Mouse (Mus musculus) kidney, postnatal 10 days (tissue): ENCODE measurements around the gene Mt4.
"Not testable (repeated sequence)": the region's sequence is repeated elsewhere in the genome, so short reads cannot be mapped to it uniquely, and the experiment has no call there.

Experiments used
- DNase-seq: peaks from one replicate; pipeline ENCODE4 v3.0.0; 2021; ENCODE audit warnings: mixed read lengths

The Mt4 gene

GRCm38 (mm10) chr8:94135556-94135955, 1.4 kb upstream of the Mt4 start:
- DNase-seq = no peak

GRCm38 (mm10) chr8:94136192-94136591, 805 bp upstream of the Mt4 start:
- no peak for DNase-seq

DNA sequence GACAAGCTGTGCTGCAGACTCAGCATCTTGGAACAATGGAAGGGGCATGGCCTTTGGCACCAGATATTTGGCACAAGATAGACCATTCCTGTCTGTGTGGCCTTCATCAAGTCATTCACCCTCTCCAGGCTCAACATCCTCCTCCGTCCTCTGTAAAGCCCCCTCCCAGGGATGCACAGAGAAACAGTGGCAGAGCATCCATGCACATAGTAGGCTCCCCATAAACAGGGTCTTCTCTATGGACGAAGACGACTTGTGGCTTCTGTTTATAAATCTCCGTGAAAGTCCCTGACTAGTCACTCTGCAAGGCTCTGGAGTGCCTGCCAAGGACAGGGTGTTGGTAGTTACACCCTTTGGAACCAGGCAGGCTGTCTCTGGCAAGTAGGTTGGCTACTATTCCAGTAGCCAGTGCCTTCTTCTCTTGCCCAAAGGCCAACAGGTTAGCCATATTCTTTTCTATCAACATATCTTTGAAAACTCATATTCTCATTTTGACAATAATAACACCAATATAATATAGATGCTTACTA, 3.3 kb downstream of the Mt4 start:
- DNase-seq = no peak

GRCm38 (mm10) chr8:94148236-94148635, 11.2 kb downstream of the Mt4 start:
- no peak for DNase-seq

GRCm38 (mm10) chr8:94150925-94151324, 13.9 kb downstream of the Mt4 start:
- no peak for DNase-seq

DNA sequence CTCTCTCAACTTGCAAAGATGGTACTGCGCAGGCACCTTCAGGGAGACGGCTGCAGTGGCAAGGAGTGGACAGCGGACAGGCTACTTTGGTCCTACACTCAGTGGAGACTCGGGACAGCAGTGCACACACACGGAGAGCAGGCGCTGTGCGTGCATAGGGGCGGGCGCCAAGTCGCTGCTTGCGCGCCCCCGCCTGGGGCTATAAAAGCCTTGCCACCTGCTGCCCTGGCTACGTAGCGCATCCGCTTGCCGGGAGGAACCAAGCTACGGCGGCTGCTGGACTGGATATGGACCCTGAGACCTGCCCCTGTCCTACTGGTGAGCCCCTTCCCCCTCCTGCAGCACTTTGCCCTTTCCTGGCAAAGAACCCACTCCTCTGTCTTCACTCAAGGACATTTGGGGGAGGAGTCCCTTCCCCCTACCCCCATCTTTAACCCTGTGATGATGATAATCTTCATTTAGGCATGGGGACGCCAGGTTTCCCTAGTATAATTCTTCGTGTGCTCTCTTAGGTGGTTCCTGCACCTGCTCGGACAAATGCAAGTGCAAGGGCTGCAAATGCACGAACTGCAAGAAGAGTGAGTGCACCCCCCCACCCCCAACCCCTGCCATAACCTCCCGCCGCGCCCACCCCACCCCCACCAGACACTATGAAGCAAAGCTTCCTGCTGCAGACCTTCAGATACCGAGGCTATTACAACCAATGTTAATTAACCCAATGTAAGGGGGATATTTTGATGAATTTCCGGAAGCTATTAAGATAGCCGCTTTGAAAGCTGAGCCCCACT, 15.7 kb downstream of the Mt4 start, which contains the start of gene Mt3:
Mt3 (plus strand) TSS at position 95 of the 788 bp plus-strand sequence.
- DNase-seq = peak; percentile 63

DNA sequence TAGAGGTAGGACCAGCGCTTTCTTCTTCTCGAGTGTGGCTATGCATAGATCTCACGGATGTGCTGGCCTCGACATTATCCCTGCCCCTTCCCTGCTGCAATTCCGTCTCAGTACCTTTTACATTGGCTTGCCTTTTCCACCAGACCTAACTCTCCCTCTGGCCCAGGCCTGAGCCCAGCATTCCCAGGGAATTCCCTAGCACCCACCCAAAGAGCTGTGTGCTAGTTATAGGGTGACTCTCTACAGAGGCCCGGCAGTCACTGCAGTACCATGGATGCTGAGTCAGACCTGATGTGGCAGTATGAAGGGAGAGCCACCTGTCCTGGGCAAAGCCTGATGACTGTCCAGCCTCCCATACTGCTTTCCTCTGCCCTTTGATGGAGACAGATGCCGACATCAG, 16.5 kb downstream of the Mt4 start:
- DNase-seq = no peak

DNA sequence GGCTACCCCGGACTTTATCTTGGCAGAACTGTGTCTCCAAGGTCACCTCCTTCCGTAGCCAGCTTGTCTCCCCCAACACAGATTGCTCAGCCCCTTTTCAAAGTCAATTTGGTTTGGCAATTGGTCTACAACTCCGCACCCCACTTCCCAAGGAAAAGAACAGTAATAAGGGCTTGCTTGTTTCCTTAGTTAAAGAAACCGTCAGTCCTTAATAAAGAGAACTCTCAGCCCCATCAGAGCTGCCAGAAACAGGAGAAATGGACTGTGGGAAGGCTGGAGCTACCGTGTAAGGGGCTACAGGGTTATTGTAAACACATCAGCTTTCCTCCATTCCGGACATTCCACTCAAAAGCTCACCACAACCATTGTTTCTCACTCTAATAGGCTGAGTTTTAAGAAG, 17.5 kb downstream of the Mt4 start:
- no peak for DNase-seq

- DNase-seq = peak; percentile 50
These were observed 19.1 kb downstream of the Mt4 start for GRCm38 (mm10) chr8:94156092-94156491.

DNA sequence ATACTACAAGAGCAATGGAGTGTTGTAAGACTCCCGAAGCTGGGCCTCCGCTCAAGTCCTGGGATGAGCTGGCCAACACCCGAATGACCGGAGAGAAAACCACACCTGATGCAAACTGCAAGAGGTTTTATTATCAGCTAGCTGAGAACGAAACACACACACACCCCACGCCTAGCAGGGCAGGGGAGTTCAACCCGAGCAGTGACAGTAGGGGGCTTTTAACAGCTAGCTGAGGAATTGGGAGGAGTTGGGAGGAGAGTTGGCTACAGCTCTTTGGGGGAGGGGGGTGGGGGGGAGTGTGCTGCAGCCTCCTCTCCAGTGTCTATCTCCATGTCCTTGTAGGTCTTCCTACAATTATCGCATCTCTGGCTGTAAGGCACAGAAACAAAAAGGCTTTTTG, 28.8 kb downstream of the Mt4 start:
- not testable (repeated sequence) for DNase-seq

- DNase-seq = peak; percentile 94
These were observed 30.2 kb downstream of the Mt4 start for GRCm38 (mm10) chr8:94167244-94167643.

DNA sequence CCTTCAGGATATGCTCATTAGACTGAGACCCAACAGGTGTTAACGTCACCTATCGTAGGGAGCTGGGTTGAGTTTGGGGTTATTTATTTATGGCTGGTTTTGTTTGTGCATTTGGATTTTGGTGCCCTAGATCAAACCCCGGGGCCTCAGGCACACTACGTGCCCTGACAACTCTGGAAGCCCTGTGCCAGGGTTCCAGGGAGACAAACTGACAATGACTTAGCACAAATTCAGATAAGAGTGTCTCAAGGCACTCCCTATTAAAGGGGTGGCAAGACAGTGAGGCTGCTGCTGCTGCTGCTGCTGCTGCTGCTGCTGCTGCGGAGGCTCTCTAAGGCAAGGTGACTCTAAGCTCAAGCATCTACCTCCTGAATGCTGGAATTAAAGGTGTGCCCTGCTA, 32.5 kb downstream of the Mt4 start:
- DNase-seq = no peak

- DNase-seq = peak; percentile 58
These were observed 34.3 kb downstream of the Mt4 start for GRCm38 (mm10) chr8:94171321-94171755.

- peak; percentile 83 for DNase-seq
These were observed 35.2 kb downstream of the Mt4 start, which contains the start of gene Mt2 for GRCm38 (mm10) chr8:94172075-94172808. TSS of gene Mt2 (plus strand) at chr8:94172664.

- DNase-seq = peak; percentile 34
These were observed 36.1 kb downstream of the Mt4 start for GRCm38 (mm10) chr8:94172809-94173732.

DNA sequence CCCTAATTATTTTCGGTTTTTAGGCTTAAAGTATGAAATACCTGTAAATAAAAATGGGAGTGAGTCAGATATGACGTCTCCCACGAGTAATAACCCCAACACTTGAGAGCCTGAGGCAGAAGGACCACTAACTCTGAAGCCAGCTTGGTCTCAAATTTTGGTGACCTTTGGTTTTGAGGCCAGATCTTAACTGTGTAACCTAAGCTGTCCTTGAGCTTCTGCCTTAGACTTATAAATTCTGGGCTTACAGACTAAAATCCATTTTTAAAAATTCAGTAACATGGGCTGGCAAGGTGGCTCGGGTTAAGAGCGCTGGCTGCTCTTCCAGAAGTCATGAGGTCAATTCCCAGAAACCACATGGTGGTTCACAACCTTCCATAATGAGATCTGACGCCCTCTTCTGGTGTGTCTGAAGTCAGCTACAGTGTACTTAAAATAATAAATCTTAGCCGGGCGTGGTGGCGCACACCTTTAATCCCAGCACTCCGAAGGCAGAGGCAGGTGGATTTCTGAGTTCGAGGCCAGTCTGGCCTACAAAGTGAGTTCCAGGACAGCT, 36.9 kb downstream of the Mt4 start:
- no peak for DNase-seq

DNA sequence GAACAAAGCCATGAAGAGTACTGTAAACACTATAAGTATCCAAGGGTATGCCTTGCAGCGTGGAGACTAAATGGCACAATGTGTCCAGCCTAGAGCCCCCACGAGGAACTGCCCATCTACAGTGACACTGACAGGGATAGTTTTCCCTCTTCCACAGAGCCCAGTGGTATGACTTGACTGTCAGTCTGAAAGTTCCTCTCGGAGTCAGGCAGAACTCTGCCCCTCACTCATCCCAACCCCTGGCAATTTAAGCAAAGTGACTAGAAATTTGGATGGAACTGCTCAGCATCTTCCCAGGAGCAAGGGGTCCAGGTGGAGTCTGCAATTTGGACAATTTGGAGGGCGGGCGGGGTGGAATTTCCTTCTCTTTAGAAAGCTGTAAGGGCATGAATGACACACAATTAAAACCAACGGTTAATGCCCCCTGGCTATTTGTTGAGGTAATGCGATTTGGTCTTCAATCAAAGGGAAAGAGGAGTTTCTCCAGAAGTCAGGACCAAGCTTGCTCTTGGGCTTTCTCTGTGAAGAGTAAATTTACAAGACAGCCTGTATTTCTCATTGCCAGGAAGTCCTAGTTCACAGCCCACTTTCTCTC, 37.7 kb downstream of the Mt4 start:
- DNase-seq = no peak

- no peak for DNase-seq
These were observed 40.9 kb downstream of the Mt4 start for GRCm38 (mm10) chr8:94177716-94178390.

DNA sequence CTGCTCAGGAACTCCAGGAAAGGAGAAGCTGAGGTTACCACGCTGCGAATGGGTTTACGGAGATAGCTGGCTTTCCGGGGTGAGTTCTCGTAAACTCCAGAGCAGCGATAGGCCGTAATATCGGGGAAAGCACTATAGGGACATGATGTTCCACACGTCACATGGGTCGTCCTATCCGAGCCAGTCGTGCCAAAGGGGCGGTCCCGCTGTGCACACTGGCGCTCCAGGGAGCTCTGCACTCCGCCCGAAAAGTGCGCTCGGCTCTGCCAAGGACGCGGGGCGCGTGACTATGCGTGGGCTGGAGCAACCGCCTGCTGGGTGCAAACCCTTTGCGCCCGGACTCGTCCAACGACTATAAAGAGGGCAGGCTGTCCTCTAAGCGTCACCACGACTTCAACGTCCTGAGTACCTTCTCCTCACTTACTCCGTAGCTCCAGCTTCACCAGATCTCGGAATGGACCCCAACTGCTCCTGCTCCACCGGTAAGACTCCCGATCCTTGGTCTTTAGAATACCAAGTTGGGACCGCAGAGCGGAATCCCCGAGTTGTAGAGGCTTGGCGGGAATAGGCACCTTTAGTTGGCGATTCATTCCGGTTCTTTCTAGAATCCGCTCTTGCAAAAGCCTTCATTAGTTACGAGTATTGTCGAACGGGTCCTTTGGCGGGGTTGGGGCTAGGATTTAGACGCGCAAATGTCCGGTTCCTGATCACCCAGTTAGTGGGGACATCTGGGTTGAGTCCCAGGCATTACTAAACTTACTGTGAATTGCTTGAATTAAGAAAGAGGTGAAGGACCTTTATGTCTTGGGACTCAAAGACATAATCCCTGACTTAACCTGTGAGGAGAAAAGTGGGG, 42.1 kb downstream of the Mt4 start, which contains the start of gene Mt1:
Mt1 (plus strand) TSS at position 226 of the 856 bp plus-strand sequence.
- peak; percentile 91 for DNase-seq
